Mouse (Mus musculus): ENCODE data around the gene Hint1. TPM values are rescaled to one million over a fixed set of nuclear protein-coding genes. Genes with fewer than 3 reads are reported as not detected.
"Not testable (repeated sequence)": the region's sequence is repeated elsewhere in the genome, so short reads cannot be mapped to it uniquely, and the experiment has no call there.

Gene Hint1
- polyA plus RNA-seq, 1 experiment from 2014 or later, result 519 TPM

DNA sequence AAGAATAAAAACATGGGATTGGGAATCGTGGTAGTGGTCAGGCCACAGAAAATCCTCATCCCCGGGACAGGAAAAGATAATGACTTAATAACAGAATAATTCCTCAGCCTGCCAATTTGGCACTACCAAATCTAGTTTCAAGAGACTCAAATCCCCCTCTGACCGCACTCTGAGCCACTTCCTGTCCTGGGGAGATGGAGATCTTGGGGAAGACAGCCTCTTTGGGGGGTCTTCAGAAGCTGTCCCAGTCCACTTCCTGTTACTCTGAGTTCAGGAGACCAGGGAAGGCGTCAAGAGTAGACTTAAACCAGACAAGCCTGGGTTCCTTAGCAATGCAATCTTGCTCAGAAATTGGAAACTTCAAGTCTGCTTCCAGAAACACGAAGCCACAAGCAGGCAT, 21.2 kb upstream of the Hint1 start:
- H3K9me3 ChIP-seq (replicated peaks), result no peaks in the 10 kb centered on the region
- DNase-seq, result no peak
- ATAC-seq (ENCODE audit: low read depth), result no peak
- H3K27me3 ChIP-seq, result no peaks in the 10 kb centered on the region
- no peak overlapping the region for H3K9ac ChIP-seq
- H3K36me3 ChIP-seq, result no peaks in the 10 kb centered on the region
- 40% methylated on average over 5 of the region's 5 CpGs for WGBS (ENCODE audit: insufficient replicate concordance)
- peak overlapping the region; percentile 14; the same call in 1 of the 2 replicates for H3K4me2 ChIP-seq
- peaks cover 11% of the 10 kb centered on the region for H3K4me1 ChIP-seq (replicated peaks)
- H3K27ac ChIP-seq, result no peak overlapping the region
- no peak overlapping the region for H3K4me3 ChIP-seq (replicated peaks)

GRCm38 (mm10) chr11:54845470-54846442, 20.4 kb upstream of the Hint1 start:
- no peak overlapping the region for H3K4me3 ChIP-seq (replicated peaks)
- DNase-seq (no peak), ATAC-seq (ENCODE audit: low read depth) (no peak)
- H3K27me3 ChIP-seq, result no peaks in the 10 kb centered on the region
- WGBS (ENCODE audit: insufficient replicate concordance), result 43% methylated on average over 8 of the region's 8 CpGs
- no peak overlapping the region for H3K4me2 ChIP-seq
- no peaks in the 10 kb centered on the region for H3K9me3 ChIP-seq (replicated peaks)
- H3K36me3 ChIP-seq, result no peaks in the 10 kb centered on the region
- no peak overlapping the region for H3K27ac ChIP-seq
- peaks cover 13% of the 10 kb centered on the region for H3K4me1 ChIP-seq (replicated peaks)
- no peak overlapping the region for H3K9ac ChIP-seq

DNA sequence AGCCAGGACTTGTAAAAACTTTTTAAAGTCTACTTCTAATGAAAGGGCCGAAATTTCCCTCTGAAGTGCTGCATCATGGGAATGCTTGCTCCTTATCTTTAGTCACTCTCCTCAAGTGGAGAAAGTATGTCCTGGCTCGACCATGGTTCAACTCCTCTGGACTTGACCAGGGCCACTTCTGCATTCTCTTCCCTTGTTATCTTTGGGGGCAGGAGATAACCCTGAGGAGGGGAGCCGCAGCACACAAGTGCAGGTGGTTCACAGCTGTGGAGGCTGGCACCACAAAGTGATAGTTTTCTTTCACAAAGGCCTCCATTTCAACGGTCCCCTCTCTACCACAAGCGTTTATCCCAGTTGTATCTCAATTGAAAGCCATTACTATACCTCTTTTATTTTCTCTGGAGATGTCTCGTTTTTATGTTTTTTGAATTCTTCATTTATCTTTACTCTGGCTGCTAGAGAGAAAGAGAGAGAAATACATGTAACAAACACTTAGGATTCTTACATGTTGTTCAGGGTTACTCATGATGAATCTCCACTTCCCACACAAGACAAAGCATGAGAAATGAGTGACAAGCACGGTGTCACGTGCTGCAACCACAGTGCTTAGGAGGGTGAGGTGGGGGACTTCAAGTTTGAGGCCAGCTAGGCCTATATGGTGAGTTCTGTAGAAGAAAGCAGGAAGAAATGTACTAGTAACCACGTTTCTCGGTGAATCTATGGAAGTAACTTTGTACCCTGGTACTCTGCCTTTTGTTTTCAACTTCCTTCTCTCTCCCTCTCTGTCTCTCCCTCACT, 16.0 kb upstream of the Hint1 start:
- DNase-seq (no peak), ATAC-seq (ENCODE audit: low read depth) (no peak)
- Histone ChIP-seq H3K4me3 (replicated peaks) (no peak overlapping the region), H3K9ac (no peak overlapping the region), H3K27ac (no peak overlapping the region), H3K36me3 (no peaks in the 10 kb centered on the region), H3K27me3 (no peaks in the 10 kb centered on the region), H3K4me2 (no peak overlapping the region), H3K9me3 (replicated peaks) (no peaks in the 10 kb centered on the region), H3K4me1 (replicated peaks) (peaks cover 6% of the 10 kb centered on the region; the same call in 1 of the 2 replicates)
- 24% methylated on average over 10 of the region's 10 CpGs for WGBS (ENCODE audit: insufficient replicate concordance)

DNA sequence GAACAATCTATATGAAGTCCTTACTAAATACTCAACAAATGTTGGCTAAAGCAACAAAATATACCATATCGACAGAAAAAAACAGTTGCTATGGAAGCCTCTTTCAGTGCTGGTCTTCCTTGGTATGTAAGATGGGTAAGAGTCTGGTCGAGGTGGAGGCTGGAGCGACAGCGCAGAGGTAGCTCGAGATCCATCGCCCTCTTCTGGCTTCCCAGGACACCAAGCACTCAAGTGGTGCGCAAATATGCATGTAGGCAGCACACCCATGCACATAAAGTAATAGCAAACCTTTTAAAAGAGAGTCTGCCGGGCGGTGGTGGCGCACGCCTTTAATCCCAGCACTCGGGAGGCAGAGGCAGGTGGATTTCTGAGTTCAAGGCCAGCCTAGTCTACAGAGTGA, 14.5 kb upstream of the Hint1 start:
- no peaks in the 10 kb centered on the region for H3K27me3 ChIP-seq
- WGBS (ENCODE audit: insufficient replicate concordance), result 85% methylated on average over 12 of the region's 12 CpGs
- no peak for DNase-seq

DNA sequence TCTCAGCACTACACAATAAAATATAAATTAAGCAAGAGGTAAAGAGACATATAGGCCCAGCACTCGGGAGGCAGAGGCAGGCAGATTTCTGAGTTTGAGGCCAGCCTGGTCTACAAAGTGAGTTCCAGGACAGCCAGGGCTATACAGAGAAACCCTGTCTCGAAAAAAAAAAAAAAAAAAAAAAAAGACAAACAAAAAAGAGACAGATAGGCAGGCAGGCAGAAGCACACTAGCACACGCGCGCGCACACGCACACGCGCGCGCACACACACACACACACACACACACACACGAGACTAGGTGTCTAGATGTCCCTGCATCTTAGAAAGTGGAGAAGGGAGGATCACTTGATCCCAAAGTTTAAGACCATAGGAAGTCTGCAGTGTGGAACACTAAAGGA, 7.3 kb upstream of the Hint1 start:
- H3K9me3 ChIP-seq (replicated peaks); H3K27me3 ChIP-seq; H3K36me3 ChIP-seq; H3K27ac ChIP-seq; DNase-seq; ATAC-seq (ENCODE audit: low read depth): not testable (repeated sequence)
- H3K9ac ChIP-seq, result peak overlapping the region; percentile 80; the same call in 1 of the 2 replicates
- 86% methylated on average over 11 of the region's 12 CpGs for WGBS (ENCODE audit: insufficient replicate concordance)
- H3K4me2 ChIP-seq, result peak overlapping the region; percentile 83
- H3K4me3 ChIP-seq (replicated peaks), result peak overlapping the region; percentile 74; the same call in 1 of the 2 replicates
- H3K4me1 ChIP-seq (replicated peaks), result peaks cover 26% of the 10 kb centered on the region

More for the DNA sequence above, 14.5 kb upstream of the Hint1 start:
- Histone ChIP-seq H3K9me3 (replicated peaks) (no peaks in the 10 kb centered on the region), H3K4me2 (no peak overlapping the region), H3K9ac (no peak overlapping the region), H3K4me1 (replicated peaks) (peaks cover 6% of the 10 kb centered on the region; the same call in 1 of the 2 replicates), H3K27ac (no peak overlapping the region), H3K4me3 (replicated peaks) (no peak overlapping the region), H3K36me3 (no peaks in the 10 kb centered on the region)
- ATAC-seq (ENCODE audit: low read depth), result no peak

DNA sequence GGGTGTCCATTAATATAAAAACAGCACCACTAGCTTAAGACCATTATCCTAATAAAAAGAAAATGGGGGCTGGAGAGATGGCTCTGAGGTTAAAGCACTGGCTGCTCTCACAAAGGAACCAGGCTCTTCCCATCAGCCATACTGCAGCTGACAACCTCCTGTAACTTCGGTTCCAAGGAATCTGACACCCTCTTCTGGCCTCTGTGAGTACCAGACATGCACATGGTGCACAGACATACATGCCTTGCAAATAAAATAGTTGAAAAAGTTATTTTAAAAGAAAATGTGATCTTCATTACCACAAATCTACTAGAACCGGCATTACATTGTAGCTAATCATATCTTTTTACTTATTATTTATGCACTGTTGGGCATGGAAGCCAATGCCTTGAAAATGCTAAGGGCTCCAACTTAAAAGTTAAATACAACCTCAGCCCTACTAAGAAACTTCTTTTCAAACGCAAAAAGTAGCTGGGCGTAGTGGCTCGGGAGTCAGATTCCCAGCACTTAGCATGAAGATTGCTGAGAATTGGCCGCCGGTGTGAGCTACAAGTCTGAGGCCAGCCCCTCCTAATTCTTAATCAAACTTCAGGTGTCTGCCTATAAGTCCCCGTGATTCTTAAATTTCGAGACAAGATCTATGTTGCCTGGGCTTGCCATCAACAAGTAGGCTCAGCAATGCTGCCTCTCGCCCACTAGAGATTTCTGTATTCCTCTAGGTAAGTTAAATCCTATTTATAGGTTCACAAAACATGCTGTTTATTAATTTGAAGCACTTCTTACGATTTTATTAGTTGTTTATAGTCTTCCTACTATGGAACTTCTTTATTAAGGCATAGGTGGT, 6.6 kb upstream of the Hint1 start:
- Histone ChIP-seq H3K27ac (peak overlapping the region; percentile 94), H3K4me1 (replicated peaks) (peaks cover 26% of the 10 kb centered on the region), H3K27me3 (no peaks in the 10 kb centered on the region), H3K9ac (peak overlapping the region; percentile 80), H3K9me3 (replicated peaks) (no peaks in the 10 kb centered on the region), H3K4me2 (peak overlapping the region; percentile 83), H3K4me3 (replicated peaks) (peak overlapping the region; percentile 74), H3K36me3 (no peaks in the 10 kb centered on the region)
- WGBS (ENCODE audit: insufficient replicate concordance), result 21% methylated on average over 11 of the region's 11 CpGs
- DNase-seq, result no peak
- no peak for ATAC-seq (ENCODE audit: low read depth)

DNA sequence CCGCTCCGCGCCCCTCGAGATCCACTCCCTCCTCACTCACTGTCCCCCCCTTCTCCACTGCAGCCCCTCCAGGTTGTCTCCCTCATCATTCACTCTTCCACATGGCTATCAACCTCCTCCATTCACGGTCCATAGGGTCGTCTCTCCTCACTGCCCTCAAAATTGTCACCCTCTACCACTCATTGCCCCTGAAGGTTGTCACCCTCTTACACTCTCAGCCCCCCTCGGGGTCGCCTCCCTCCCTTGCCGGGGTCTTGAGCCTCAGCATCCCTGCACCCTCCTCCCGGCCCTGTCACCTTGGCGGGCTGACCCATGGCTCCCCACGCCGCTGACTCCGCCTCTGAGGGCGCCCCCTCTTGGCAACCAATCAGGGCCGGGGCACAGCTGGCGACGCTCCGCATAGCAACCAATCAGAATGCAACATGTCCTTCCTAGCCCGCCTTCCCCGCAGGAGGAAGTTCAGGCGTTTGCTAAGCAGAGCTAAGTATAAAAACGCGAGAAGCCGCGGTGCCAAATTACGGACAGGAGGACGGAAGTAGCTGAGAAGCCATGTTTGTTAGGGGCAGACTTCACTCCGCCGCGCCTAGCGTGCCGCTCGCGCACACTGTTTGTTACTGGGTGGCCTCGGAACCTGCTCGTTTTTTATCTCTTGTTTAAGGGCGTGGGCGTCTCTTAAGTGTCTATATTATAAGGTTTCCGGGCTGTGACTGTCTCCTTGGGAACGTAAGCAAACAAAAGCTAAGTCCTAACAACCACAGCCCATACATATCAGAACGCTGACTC, 5.7 kb upstream of the Hint1 start, which contains the start of gene Lyrm7:
Gene Lyrm7 (minus strand): TSS at position 661 of the 783 bp plus-strand sequence.
- Histone ChIP-seq H3K4me1 (replicated peaks) (peaks cover 32% of the 10 kb centered on the region), H3K27ac (peak within 1 kb of the TSS; percentile 94), H3K9me3 (replicated peaks) (no peaks in the 10 kb centered on the region), H3K27me3 (no peaks in the 10 kb centered on the region), H3K36me3 (no peaks in the 10 kb centered on the region), H3K9ac (peak within 1 kb of the TSS; percentile 80), H3K4me3 (replicated peaks) (peak within 1 kb of the TSS; percentile 74), H3K4me2 (peak within 1 kb of the TSS; percentile 83)
- under 1% methylated on average over 42 of the region's 42 CpGs for WGBS (ENCODE audit: insufficient replicate concordance)
- ATAC-seq (ENCODE audit: low read depth) (peak; percentile 97), DNase-seq (peak; percentile 96)

DNA sequence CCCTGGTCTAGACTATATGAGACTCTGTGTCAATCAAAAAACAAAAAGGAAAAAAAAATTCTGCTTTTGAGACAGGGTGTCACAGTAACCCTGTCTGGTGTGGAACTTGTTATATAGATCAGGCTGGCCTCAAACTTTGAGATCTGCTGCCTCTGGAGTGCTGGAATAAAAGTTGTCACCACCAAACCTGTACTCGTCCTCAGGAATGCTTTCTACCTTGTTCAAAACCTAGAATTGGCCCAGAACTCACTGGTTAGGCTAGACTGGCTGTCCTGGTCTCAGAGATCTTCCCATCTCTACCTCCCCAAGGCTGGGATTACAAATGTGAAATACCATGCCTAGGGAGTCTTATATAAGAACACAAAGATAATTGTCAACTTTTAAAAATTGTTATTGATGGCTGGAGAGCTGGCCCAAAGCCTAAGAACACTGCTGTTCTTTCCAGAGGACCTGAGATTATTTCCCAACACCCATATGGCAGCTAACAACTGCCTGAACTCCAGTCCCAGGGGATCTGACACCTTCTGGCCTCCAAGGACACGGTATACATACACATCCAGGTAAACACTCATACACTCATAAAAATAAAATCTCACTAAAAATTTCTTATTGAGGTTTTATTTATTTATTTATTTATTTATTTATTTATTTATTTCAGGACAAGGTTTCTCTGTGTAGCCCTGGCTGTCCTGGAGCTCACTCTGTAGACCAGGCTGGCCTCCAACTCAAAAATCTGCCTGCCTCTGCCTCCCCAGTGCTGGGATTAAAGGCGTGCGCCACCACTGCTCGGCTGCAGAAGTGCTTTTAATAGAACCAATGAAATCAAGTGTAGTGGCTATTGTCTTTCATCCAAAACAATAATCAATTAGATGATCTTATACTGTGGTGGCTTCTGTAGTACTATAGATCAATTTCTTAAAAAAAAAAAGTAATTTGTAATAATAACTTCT, 4.4 kb upstream of the Hint1 start:
- Histone ChIP-seq H3K4me3 (replicated peaks) (peak overlapping the region; percentile 74), H3K4me1 (replicated peaks) (peaks cover 40% of the 10 kb centered on the region), H3K27me3 (no peaks in the 10 kb centered on the region), H3K27ac (peak overlapping the region; percentile 94), H3K4me2 (peak overlapping the region; percentile 70), H3K9me3 (replicated peaks) (no peaks in the 10 kb centered on the region), H3K36me3 (no peaks in the 10 kb centered on the region), H3K9ac (peak overlapping the region; percentile 72)
- ATAC-seq (ENCODE audit: low read depth) (no peak), DNase-seq (no peak)
- 80% methylated on average over 5 of the region's 5 CpGs for WGBS (ENCODE audit: insufficient replicate concordance)

- WGBS (ENCODE audit: insufficient replicate concordance), result 40% methylated on average over 10 of the region's 10 CpGs
- Histone ChIP-seq H3K9ac (no peak overlapping the region), H3K27ac (0 out of 2 replicates have a peak overlapping the region, but pooled peaks have one; percentile 7)
Observed at GRCm38 (mm10) chr11:54862621-54863520, 3.3 kb upstream of the Hint1 start.

More at GRCm38 (mm10) chr11:54862621-54863520, 3.3 kb upstream of the Hint1 start:
- H3K4me2 ChIP-seq, result no peak overlapping the region
- H3K4me3 ChIP-seq (replicated peaks), result no peak overlapping the region
- peaks cover 3% of the 10 kb centered on the region; the same call in 1 of the 2 replicates for H3K36me3 ChIP-seq
- no peaks in the 10 kb centered on the region for H3K9me3 ChIP-seq (replicated peaks)
- DNase-seq, result peak; percentile 22
- ATAC-seq (ENCODE audit: low read depth), result no peak
- no peaks in the 10 kb centered on the region for H3K27me3 ChIP-seq
- peaks cover 51% of the 10 kb centered on the region for H3K4me1 ChIP-seq (replicated peaks)
